Mouse (Mus musculus) spleen, embryonic (tissue): ENCODE results near the gene Malrd1.
"Not testable (repeated sequence)": the region's sequence is repeated elsewhere in the genome, so short reads cannot be mapped to it uniquely, and the experiment has no call there.

Source experiments
- CTCF ChIA-PET: fragments of 350-600 bp; sonication (Branson Sonifier 250); formaldehyde crosslinking; loops from one replicate; lab custom pipeline; 2022; lab: Charles Lee

The Malrd1 gene

GRCm38 (mm10) chr2:15526241-15526924 lies at the start of gene Malrd1:
Gene Malrd1 (plus strand): TSS chr2:15526479.
- CTCF ChIA-PET = interaction anchor here (0.6 kb wide), 1 partner anchor 156 kb away, joined by 3 read pairs; no protein-coding TSS in a partner anchor

- CTCF ChIA-PET = no interaction called here
Observed at GRCm38 (mm10) chr2:15538643-15539042, 12.4 kb downstream of the Malrd1 start.

- CTCF ChIA-PET = no interaction called here
Observed at GRCm38 (mm10) chr2:15613327-15613948, 87.2 kb downstream of the Malrd1 start.

GRCm38 (mm10) chr2:15614026-15614425 lies 87.7 kb downstream of the Malrd1 start:
- CTCF ChIA-PET = no interaction called here

GRCm38 (mm10) chr2:15635761-15636160 lies 109.5 kb downstream of the Malrd1 start:
- CTCF ChIA-PET = no interaction called here

- CTCF ChIA-PET = no interaction called here
Observed at GRCm38 (mm10) chr2:15643864-15644263, 117.6 kb downstream of the Malrd1 start.

- CTCF ChIA-PET = no interaction called here
Observed at GRCm38 (mm10) chr2:15656388-15656787, 130.1 kb downstream of the Malrd1 start.

- CTCF ChIA-PET = no interaction called here
Observed at GRCm38 (mm10) chr2:15702977-15703376, 176.7 kb downstream of the Malrd1 start.

GRCm38 (mm10) chr2:15740945-15741344 lies 214.7 kb downstream of the Malrd1 start:
- CTCF ChIA-PET = no interaction called here

- CTCF ChIA-PET = no interaction called here
Observed at GRCm38 (mm10) chr2:15744979-15745688, 218.9 kb downstream of the Malrd1 start.

- CTCF ChIA-PET = no interaction called here
Observed at GRCm38 (mm10) chr2:15784818-15785217, 258.5 kb downstream of the Malrd1 start.

- CTCF ChIA-PET = no interaction called here
Observed at GRCm38 (mm10) chr2:15815724-15816123, 289.4 kb downstream of the Malrd1 start.

GRCm38 (mm10) chr2:15869380-15869779 lies 343.1 kb downstream of the Malrd1 start:
- CTCF ChIA-PET = no interaction called here

GRCm38 (mm10) chr2:15893418-15894120 lies 367.3 kb downstream of the Malrd1 start:
- CTCF ChIA-PET = no interaction called here

GRCm38 (mm10) chr2:15925432-15925831 lies 399.2 kb downstream of the Malrd1 start:
- CTCF ChIA-PET = no interaction called here

GRCm38 (mm10) chr2:15926041-15926440 lies 399.8 kb downstream of the Malrd1 start:
- CTCF ChIA-PET = no interaction called here

GRCm38 (mm10) chr2:15931479-15931878 lies 405.2 kb downstream of the Malrd1 start:
- CTCF ChIA-PET = no interaction called here

GRCm38 (mm10) chr2:15931924-15932323 lies 405.6 kb downstream of the Malrd1 start:
- CTCF ChIA-PET = no interaction called here

GRCm38 (mm10) chr2:15932340-15932739 lies 406.1 kb downstream of the Malrd1 start:
- CTCF ChIA-PET = no interaction called here

GRCm38 (mm10) chr2:16002925-16003324 lies 476.6 kb downstream of the Malrd1 start:
- CTCF ChIA-PET = no interaction called here

- CTCF ChIA-PET = not testable (repeated sequence)
Observed at GRCm38 (mm10) chr2:16017046-16017445, 490.8 kb downstream of the Malrd1 start.

GRCm38 (mm10) chr2:16017719-16018118 lies 491.4 kb downstream of the Malrd1 start:
- CTCF ChIA-PET = not testable (repeated sequence)
